Mouse (Mus musculus) megakaryocyte, embryonic 14.5 days (primary cell): ENCODE results near the gene Dtx3l.

Source experiments
- FLI1 ChIP-seq: IDR thresholded peaks from 2 replicates; pipeline ENCODE4 v1.6.1; 2012; ENCODE audit warnings: low read length, inconsistent platforms, mixed read lengths
- GATA1 ChIP-seq: IDR thresholded peaks from 3 replicates; pipeline ENCODE4 v1.6.1; 2012; ENCODE audit warnings: mixed read lengths, low read length, inconsistent platforms, borderline replicate concordance

DNA sequence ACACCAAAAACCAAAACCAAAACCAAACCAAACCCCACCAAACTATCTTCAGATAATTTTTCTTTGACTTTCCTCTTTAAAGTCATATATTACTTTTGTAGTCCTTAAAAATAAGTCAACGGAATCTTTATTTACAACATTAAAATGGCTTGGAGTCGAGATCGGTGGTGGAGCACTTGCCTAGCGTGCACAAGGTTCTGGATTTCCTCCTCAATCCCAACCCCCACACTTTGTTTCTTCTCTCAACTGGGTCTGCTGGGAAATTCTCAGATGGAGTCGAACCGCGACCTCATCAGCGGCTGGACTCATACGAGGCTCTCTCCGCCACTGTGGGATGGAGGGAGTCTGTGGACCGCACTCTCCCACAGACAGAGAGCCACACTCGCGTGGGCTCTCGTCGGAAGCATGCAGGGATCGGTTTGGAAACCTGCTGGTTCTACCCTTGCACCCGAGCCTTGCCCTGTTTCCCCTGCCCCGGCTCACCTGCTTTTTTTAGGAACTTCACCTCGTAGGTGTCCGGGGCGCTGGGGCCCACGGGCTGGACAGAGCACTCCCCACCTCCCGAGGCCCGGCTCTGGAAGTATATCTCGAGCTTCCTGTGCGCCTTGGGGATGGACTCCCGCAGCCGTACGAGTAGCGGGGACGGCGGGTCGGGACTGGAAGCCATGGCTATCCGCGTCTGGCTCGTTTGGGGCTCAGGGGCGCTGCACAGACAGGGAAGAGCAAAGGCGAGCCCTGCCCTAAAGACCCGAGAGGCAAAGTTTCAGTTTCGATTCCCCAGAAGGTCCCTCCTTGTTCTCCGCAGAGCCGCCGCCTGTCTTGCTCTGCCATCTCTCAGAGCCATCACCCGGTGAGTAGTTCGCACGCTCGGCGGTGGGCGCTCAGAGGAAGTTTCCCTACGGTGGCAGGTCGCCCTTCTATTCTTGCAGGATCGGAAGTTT, at the start of gene Dtx3l, which contains the start of gene Parp9:
- TF ChIP-seq FLI1 (no peak), GATA1 (no peak)
